Mouse (Mus musculus): ENCODE data around the gene Gm17677. TPM values are rescaled to one million over a fixed set of nuclear protein-coding genes. Genes with fewer than 3 reads are reported as not detected.

Gene Gm17677
- polyA plus RNA-seq (2011; ENCODE audit: insufficient read length, low read depth, missing spikeins) = not detected in 2 replicates

DNA sequence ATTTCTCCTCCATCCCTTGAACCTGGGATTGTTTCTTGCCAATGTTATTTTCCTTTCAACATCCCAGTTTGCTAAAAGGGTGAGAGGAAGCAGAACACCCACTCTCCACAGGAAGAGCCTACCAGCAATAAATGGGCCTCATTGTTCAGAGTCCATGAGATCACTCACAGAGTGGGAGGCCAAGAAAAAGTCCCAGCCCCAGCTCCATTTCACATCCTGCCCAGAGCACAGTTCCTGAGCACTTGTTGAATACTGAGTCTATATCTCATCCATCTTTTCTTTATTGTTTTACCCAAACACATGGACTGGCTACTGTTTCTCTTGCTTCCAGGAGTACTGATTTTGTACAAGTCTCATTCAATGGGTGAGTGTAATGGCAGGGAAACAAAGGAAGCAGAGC, at the start of gene Gm17677:
TSS of gene Gm17677 (plus strand) at position 301 of the 400 bp plus-strand sequence.
- no peak within 1 kb of the TSS for H3K27ac ChIP-seq (ENCODE audit: insufficient read depth, low read length)
- no peak within 1 kb of the TSS for H3K4me3 ChIP-seq (ENCODE audit: insufficient read depth, low read length)
- no peaks in the 10 kb centered on the region for H3K4me1 ChIP-seq (ENCODE audit: control insufficient read depth, insufficient read depth, low read length)
- TF ChIP-seq POLR2A (IDR thresholded peaks at IDR 0.05; ENCODE audit: low read depth, low read length) (no peak), CTCF (IDR thresholded peaks at IDR 0.05; ENCODE audit: borderline replicate concordance, insufficient read depth, low read length) (no peak)

DNA sequence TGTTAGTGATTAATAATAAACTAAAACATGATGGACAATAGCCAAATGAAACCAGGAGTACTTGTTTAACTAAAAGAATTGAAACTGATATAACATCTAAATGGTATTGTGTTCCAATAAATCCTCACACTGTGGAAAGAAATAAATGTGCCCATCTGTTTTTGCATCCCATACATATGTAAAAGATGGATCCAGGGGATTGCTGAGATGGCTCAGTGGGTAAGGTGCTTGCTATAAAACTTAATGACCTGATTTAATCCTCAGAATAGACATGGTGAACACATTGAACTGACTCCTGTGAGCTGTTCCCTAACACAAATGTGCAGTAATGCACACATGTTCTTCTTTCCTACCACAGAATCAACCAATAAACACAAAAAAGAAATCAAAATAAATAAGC, 48.9 kb upstream of the Gm17677 start:
- TF ChIP-seq POLR2A (IDR thresholded peaks at IDR 0.05; ENCODE audit: low read depth, low read length) (no peak), CTCF (IDR thresholded peaks at IDR 0.05; ENCODE audit: borderline replicate concordance, insufficient read depth, low read length) (no peak)
- H3K4me1 ChIP-seq (ENCODE audit: control insufficient read depth, insufficient read depth, low read length) = no peaks in the 10 kb centered on the region
- no peak overlapping the region for H3K4me3 ChIP-seq (ENCODE audit: insufficient read depth, low read length)
- no peak overlapping the region for H3K27ac ChIP-seq (ENCODE audit: insufficient read depth, low read length)

DNA sequence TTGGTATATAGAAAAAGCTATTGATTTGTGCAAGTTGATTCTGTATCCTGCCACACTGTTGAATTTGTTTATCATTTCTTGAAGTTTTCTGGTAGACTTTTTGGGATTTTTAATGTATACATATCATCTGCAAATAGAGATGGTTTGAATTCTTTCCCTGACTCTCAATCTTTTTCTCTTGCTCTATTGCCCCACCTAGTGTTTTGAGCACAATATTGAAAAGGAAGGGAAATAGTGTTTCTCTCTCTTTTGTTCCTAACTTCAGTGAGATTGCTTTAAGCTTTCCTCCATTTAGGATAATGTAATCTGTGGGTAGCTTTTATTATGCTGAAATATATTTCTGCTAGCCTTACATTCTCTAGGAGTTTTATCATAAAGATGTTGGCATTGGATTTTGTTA, 33.6 kb upstream of the Gm17677 start:
- no peaks in the 10 kb centered on the region for H3K4me1 ChIP-seq (ENCODE audit: control insufficient read depth, insufficient read depth, low read length)
- H3K27ac ChIP-seq (ENCODE audit: insufficient read depth, low read length) = no peak overlapping the region
- no peak for TF ChIP-seq CTCF (IDR thresholded peaks at IDR 0.05; ENCODE audit: borderline replicate concordance, insufficient read depth, low read length)
- TF ChIP-seq POLR2A (IDR thresholded peaks at IDR 0.05; ENCODE audit: low read depth, low read length) = no peak
- no peak overlapping the region for H3K4me3 ChIP-seq (ENCODE audit: insufficient read depth, low read length)

DNA sequence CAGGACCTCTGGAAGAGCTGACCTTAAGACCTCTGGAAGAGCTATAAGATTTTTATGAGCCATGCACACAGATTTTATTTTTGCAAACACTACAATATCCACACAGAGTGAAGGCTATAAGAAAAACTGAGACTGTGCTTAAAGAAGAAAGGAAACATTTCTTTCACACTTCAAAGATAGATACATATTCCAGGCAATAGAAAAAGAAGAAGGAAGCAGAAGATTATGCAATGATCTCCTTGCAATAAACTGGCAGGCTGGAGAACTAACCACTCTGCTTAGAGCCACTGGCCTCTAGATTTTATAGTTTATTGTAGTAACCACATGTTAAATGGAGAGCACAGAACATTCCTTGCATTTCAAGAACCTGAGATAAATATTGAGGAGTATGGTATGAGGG, 16.0 kb downstream of the Gm17677 start:
- no peak for TF ChIP-seq CTCF (IDR thresholded peaks at IDR 0.05; ENCODE audit: borderline replicate concordance, insufficient read depth, low read length)
- no peak for TF ChIP-seq POLR2A (IDR thresholded peaks at IDR 0.05; ENCODE audit: low read depth, low read length)
- H3K4me3 ChIP-seq (ENCODE audit: insufficient read depth, low read length) = no peak overlapping the region
- no peak overlapping the region for H3K27ac ChIP-seq (ENCODE audit: insufficient read depth, low read length)
- no peaks in the 10 kb centered on the region for H3K4me1 ChIP-seq (ENCODE audit: control insufficient read depth, insufficient read depth, low read length)

DNA sequence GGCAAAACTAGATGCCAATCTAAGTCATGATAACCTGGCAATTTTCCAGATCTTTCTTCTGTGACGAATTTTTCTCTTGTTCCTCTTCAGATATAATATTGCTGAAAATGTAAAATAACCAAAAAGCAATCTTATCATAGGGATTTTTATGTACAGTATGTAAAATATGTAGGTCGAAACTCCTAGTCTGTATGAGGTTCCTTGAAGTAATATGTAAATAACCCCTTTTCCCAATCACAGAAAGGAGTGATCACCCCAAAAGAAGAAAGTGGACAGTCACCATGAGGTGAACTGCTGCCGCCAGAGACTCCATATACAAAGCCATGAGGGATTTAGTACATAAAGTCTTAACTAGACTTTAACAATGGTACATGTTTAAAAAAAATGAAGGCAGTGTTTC, 37.2 kb downstream of the Gm17677 start, which contains the start of gene Gm17727:
TSS of gene Gm17727 (minus strand) at position 101 of the 400 bp plus-strand sequence.
- Histone ChIP-seq H3K4me1 (ENCODE audit: control insufficient read depth, insufficient read depth, low read length) (no peaks in the 10 kb centered on the region), H3K4me3 (ENCODE audit: insufficient read depth, low read length) (no peak within 1 kb of the TSS), H3K27ac (ENCODE audit: insufficient read depth, low read length) (no peak within 1 kb of the TSS)
- TF ChIP-seq CTCF (IDR thresholded peaks at IDR 0.05; ENCODE audit: borderline replicate concordance, insufficient read depth, low read length) = no peak
- no peak for TF ChIP-seq POLR2A (IDR thresholded peaks at IDR 0.05; ENCODE audit: low read depth, low read length)

DNA sequence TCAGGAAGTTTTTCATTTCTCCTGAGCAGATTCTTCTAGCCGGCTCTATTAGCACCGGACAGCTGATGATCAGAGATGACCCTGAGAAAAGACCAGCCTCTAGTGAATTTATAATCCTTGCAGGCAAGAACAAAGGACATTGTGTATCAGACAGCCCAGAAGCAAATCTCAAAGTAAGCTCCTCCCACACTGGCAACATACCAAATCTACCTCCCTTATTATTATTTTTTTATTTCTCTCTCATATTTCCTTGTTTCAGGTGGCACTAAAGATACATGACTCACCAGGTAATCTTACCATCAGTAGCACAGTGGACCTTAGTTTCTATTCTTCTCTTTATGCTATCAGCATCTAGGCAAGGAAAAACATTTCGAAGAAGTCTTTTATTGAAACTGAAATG, 49.2 kb downstream of the Gm17677 start, which contains the start of the genes Gm27235 and D730048I06Rik:
TSS of gene Gm27235 (minus strand) at position 101 of the 400 bp plus-strand sequence.
TSS of gene D730048I06Rik (minus strand) at position 112 of the 400 bp plus-strand sequence.
- TF ChIP-seq POLR2A (IDR thresholded peaks at IDR 0.05; ENCODE audit: low read depth, low read length) (no peak), CTCF (IDR thresholded peaks at IDR 0.05; ENCODE audit: borderline replicate concordance, insufficient read depth, low read length) (no peak)
- H3K4me3 ChIP-seq (ENCODE audit: insufficient read depth, low read length) = no peak within 1 kb of the TSS
- H3K27ac ChIP-seq (ENCODE audit: insufficient read depth, low read length) = no peak within 1 kb of the TSS
- H3K4me1 ChIP-seq (ENCODE audit: control insufficient read depth, insufficient read depth, low read length) = no peaks in the 10 kb centered on the region

Other genes starting within 250 kb of the Gm17677 start
- gene Gm1113, start 222.8 kb upstream of the Gm17677 start, polyA plus RNA-seq (2011; ENCODE audit: insufficient read length, low read depth, missing spikeins) = not detected in 2 replicates
- 0.26 and 0.28 TPM in 2 replicates for gene Ddx25, start 182.5 kb upstream of the Gm17677 start, polyA plus RNA-seq (2011; ENCODE audit: insufficient read length, low read depth, missing spikeins)
- gene Pus3, start 182.5 kb upstream of the Gm17677 start, polyA plus RNA-seq (2011; ENCODE audit: insufficient read length, low read depth, missing spikeins) = 9.6 and 12.7 TPM in 2 replicates
- 0.23 and 0.53 TPM in 2 replicates for gene Pate2, start 170.8 kb upstream of the Gm17677 start, polyA plus RNA-seq (2011; ENCODE audit: insufficient read length, low read depth, missing spikeins)
- 11.2 and 12.9 TPM in 2 replicates for gene Hyls1, start 170.7 kb upstream of the Gm17677 start, polyA plus RNA-seq (2011; ENCODE audit: insufficient read length, low read depth, missing spikeins)
- not detected in 2 replicates for gene Pate4, start 129.1 kb upstream of the Gm17677 start, polyA plus RNA-seq (2011; ENCODE audit: insufficient read length, low read depth, missing spikeins)
- gene Pate3, start 92.8 kb upstream of the Gm17677 start, polyA plus RNA-seq (2011; ENCODE audit: insufficient read length, low read depth, missing spikeins) = not detected in 2 replicates
- not detected in 2 replicates for gene Pate1, start 53.7 kb upstream of the Gm17677 start, polyA plus RNA-seq (2011; ENCODE audit: insufficient read length, low read depth, missing spikeins)
- not detected in 2 replicates for gene Gm17727, start 37.1 kb downstream of the Gm17677 start, polyA plus RNA-seq (2011; ENCODE audit: insufficient read length, low read depth, missing spikeins)
- gene Gm27235, start 49.1 kb downstream of the Gm17677 start, polyA plus RNA-seq (2011; ENCODE audit: insufficient read length, low read depth, missing spikeins) = not detected in 2 replicates
- not detected in 2 replicates for gene D730048I06Rik, start 49.1 kb downstream of the Gm17677 start, polyA plus RNA-seq (2011; ENCODE audit: insufficient read length, low read depth, missing spikeins)
- not detected in 2 replicates for gene 9230110F15Rik, start 103.1 kb downstream of the Gm17677 start, polyA plus RNA-seq (2011; ENCODE audit: insufficient read length, low read depth, missing spikeins)
- gene 9230113P08Rik, start 167.4 kb downstream of the Gm17677 start, polyA plus RNA-seq (2011; ENCODE audit: insufficient read length, low read depth, missing spikeins) = not detected in 2 replicates

All from embryonic fibroblast, embryonic 13.5 days (primary cell).